Mouse (Mus musculus): ENCODE measurements around the gene Olfr1434. TPM values are rescaled to one million over a fixed set of nuclear protein-coding genes. Genes with fewer than 3 reads are reported as not detected.
"Not testable (repeated sequence)": the region's sequence is repeated elsewhere in the genome, so short reads cannot be mapped to it uniquely, and the experiment has no call there.

The Olfr1434 gene
- polyA plus RNA-seq (2015; fragmentation: Nextera tagmentation; extraction: Ambion mirVana): 0.27 TPM in 1 of 2 replicates, not detected in the other

GRCm38 (mm10) chr19:12279554-12279953 lies at the start of gene Olfr1434:
Gene Olfr1434 (plus strand): TSS chr19:12279854.
- WGBS: 63% methylated on average over 2 of the region's 2 CpGs
- Histone ChIP-seq H3K36me3 (no peaks in the 10 kb centered on the region), H3K4me2 (replicated peaks) (no peak within 1 kb of the TSS), H3K27ac (replicated peaks) (no peak within 1 kb of the TSS), H3K27me3 (no peaks in the 10 kb centered on the region), H3K4me3 (replicated peaks) (no peak within 1 kb of the TSS), H3K9ac (no peak within 1 kb of the TSS), H3K4me1 (no peaks in the 10 kb centered on the region), H3K9me3 (replicated peaks) (no peaks in the 10 kb centered on the region)
- ATAC-seq (ENCODE audit: insufficient number of reproducible peaks, low FRiP score, low TSS enrichment, low read depth): no peak

DNA sequence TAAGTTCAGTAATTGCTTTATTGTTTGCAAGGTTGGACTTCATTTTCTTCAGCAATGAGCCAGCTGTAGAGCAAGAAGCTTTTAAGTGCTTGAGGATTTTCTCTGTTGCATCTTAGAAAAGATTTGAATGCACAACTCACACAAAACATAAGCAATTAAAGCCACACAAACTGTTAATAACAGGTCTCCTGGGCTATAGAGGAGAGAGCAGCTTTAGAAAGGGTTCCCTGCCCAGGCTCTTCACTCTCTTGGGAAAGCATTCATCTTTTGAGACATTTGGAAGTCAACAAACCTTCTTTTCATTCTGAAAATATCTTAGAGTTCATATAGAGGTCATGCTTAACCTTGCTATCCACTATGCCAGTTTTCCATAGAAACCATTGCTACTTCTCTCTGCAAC lies 47.2 kb upstream of the Olfr1434 start, which contains the start of gene Olfr1432:
TSS of gene Olfr1432 (minus strand) at position 101 of the 400 bp plus-strand sequence.
- not testable (repeated sequence) for H3K27me3 ChIP-seq; H3K36me3 ChIP-seq; H3K27ac ChIP-seq (replicated peaks); H3K4me3 ChIP-seq (replicated peaks); H3K4me1 ChIP-seq; ATAC-seq (ENCODE audit: insufficient number of reproducible peaks, low FRiP score, low TSS enrichment, low read depth); H3K9me3 ChIP-seq (replicated peaks); H3K9ac ChIP-seq; H3K4me2 ChIP-seq (replicated peaks)

GRCm38 (mm10) chr19:12241559-12241958 lies 38.1 kb upstream of the Olfr1434 start, which contains the start of gene Olfr262:
Gene Olfr262 (minus strand): TSS chr19:12241659.
- H3K9me3 ChIP-seq (replicated peaks): no peaks in the 10 kb centered on the region
- 81% methylated on average over 1 of the region's 1 CpGs for WGBS
- no peak within 1 kb of the TSS for H3K27ac ChIP-seq (replicated peaks)
- H3K36me3 ChIP-seq: no peaks in the 10 kb centered on the region
- H3K4me2 ChIP-seq (replicated peaks): no peak within 1 kb of the TSS
- no peaks in the 10 kb centered on the region for H3K27me3 ChIP-seq
- H3K4me1 ChIP-seq: no peaks in the 10 kb centered on the region
- no peak within 1 kb of the TSS for H3K4me3 ChIP-seq (replicated peaks)
- H3K9ac ChIP-seq: no peak within 1 kb of the TSS
- ATAC-seq (ENCODE audit: insufficient number of reproducible peaks, low FRiP score, low TSS enrichment, low read depth): no peak

- Histone ChIP-seq H3K4me2 (replicated peaks) (no peak within 1 kb of the TSS), H3K27ac (replicated peaks) (no peak within 1 kb of the TSS), H3K4me1 (no peaks in the 10 kb centered on the region), H3K36me3 (no peaks in the 10 kb centered on the region), H3K9me3 (replicated peaks) (no peaks in the 10 kb centered on the region), H3K27me3 (no peaks in the 10 kb centered on the region), H3K9ac (no peak within 1 kb of the TSS), H3K4me3 (replicated peaks) (no peak within 1 kb of the TSS)
- no peak for ATAC-seq (ENCODE audit: insufficient number of reproducible peaks, low FRiP score, low TSS enrichment, low read depth)
- 33% methylated on average over 1 of the region's 1 CpGs for WGBS
Observed at GRCm38 (mm10) chr19:12260732-12261131, 18.9 kb upstream of the Olfr1434 start, which contains the start of gene Olfr235. Gene Olfr235 (plus strand): TSS chr19:12261032.

DNA sequence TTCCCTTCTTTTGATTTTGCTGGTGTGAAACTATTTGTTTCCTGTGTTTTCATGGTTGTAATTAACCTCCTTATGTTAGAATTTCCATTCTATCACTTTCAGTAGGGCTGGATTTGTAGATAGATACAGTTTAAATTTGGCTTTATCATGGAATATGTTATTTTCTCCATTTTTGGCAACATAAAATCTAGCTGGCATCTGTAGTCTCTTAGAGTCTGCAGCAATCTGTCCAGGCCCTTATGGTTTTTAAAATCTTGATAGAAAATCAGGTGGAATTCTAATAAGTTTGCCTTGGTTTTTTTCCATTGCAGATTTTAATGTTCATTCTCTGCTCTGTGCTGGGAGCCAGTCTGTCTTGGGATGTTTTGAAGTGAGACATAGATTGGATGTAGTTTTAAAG lies 13.3 kb downstream of the Olfr1434 start:
- H3K36me3 ChIP-seq: no peaks in the 10 kb centered on the region
- H3K4me3 ChIP-seq (replicated peaks): no peak overlapping the region
- no peaks in the 10 kb centered on the region for H3K27me3 ChIP-seq
- H3K27ac ChIP-seq (replicated peaks): no peak overlapping the region
- no peak overlapping the region for H3K4me2 ChIP-seq (replicated peaks)
- no peaks in the 10 kb centered on the region for H3K9me3 ChIP-seq (replicated peaks)
- ATAC-seq (ENCODE audit: insufficient number of reproducible peaks, low FRiP score, low TSS enrichment, low read depth): no peak
- H3K4me1 ChIP-seq: no peaks in the 10 kb centered on the region
- no peak overlapping the region for H3K9ac ChIP-seq

GRCm38 (mm10) chr19:12299030-12299429 lies 19.4 kb downstream of the Olfr1434 start, which contains the start of gene Olfr1436:
Gene Olfr1436 (minus strand): TSS chr19:12299130.
- H3K4me1 ChIP-seq; H3K27me3 ChIP-seq; H3K9me3 ChIP-seq (replicated peaks); H3K36me3 ChIP-seq; H3K4me2 ChIP-seq (replicated peaks); ATAC-seq (ENCODE audit: insufficient number of reproducible peaks, low FRiP score, low TSS enrichment, low read depth); H3K9ac ChIP-seq; H3K27ac ChIP-seq (replicated peaks); H3K4me3 ChIP-seq (replicated peaks): not testable (repeated sequence)
- 83% methylated on average over 1 of the region's 1 CpGs for WGBS

DNA sequence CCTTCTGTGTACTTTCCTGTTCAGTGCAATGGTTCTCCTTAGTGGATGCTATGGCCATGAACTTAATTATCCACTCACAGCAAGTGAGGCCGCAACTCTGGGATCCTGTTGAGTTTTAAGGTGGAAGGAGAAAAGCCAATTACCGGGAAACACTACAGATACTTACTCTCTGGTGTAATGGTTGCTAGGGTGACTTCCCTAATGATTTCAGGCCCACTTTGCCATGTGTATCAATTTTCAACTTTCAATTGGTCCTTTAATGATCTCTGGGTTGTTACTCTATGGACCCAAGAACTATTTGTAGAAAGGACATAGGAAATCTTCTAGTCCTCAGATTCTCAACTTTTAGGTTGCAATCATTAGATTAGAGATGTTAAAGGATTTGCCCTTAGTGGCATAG lies 45.3 kb downstream of the Olfr1434 start, which contains the start of gene Olfr1437:
TSS of gene Olfr1437 (minus strand) at position 101 of the 400 bp plus-strand sequence.
- ATAC-seq (ENCODE audit: insufficient number of reproducible peaks, low FRiP score, low TSS enrichment, low read depth): no peak
- WGBS: 77% methylated on average over 2 of the region's 2 CpGs

More for the DNA sequence above, 45.3 kb downstream of the Olfr1434 start, which contains the start of gene Olfr1437:
- Histone ChIP-seq H3K4me1 (no peaks in the 10 kb centered on the region), H3K9ac (no peak within 1 kb of the TSS), H3K27me3 (no peaks in the 10 kb centered on the region), H3K4me2 (replicated peaks) (no peak within 1 kb of the TSS), H3K36me3 (no peaks in the 10 kb centered on the region), H3K4me3 (replicated peaks) (no peak within 1 kb of the TSS), H3K27ac (replicated peaks) (no peak within 1 kb of the TSS), H3K9me3 (replicated peaks) (no peaks in the 10 kb centered on the region)

Other genes starting within 250 kb of the Olfr1434 start
- gene Olfr1423, start 238.5 kb upstream of the Olfr1434 start, polyA plus RNA-seq (2015; fragmentation: Nextera tagmentation; extraction: Ambion mirVana): 0.04 TPM in 1 of 2 replicates, not detected in the other
- gene Olfr1424, start 217.2 kb upstream of the Olfr1434 start, polyA plus RNA-seq (2015; fragmentation: Nextera tagmentation; extraction: Ambion mirVana): not detected in 2 replicates
- gene Olfr1425, start 202.1 kb upstream of the Olfr1434 start, polyA plus RNA-seq (2015; fragmentation: Nextera tagmentation; extraction: Ambion mirVana): not detected in 2 replicates
- not detected in 2 replicates for gene Olfr1426, start 187.8 kb upstream of the Olfr1434 start, polyA plus RNA-seq (2015; fragmentation: Nextera tagmentation; extraction: Ambion mirVana)
- gene Olfr1427, start 176.5 kb upstream of the Olfr1434 start, polyA plus RNA-seq (2015; fragmentation: Nextera tagmentation; extraction: Ambion mirVana): 0.09 TPM in 1 of 2 replicates, not detected in the other
- gene Olfr1428, start 164.0 kb upstream of the Olfr1434 start, polyA plus RNA-seq (2015; fragmentation: Nextera tagmentation; extraction: Ambion mirVana): not detected in 2 replicates
- gene Olfr76, start 156.7 kb upstream of the Olfr1434 start, polyA plus RNA-seq (2015; fragmentation: Nextera tagmentation; extraction: Ambion mirVana): not detected in 2 replicates
- gene Olfr1555-ps1, start 109.7 kb upstream of the Olfr1434 start, polyA plus RNA-seq (2015; fragmentation: Nextera tagmentation; extraction: Ambion mirVana): 0.12 and 0.13 TPM in 2 replicates
- gene Olfr1431, start 79.2 kb upstream of the Olfr1434 start, polyA plus RNA-seq (2015; fragmentation: Nextera tagmentation; extraction: Ambion mirVana): not detected in 2 replicates
- gene Olfr1432, start 47.3 kb upstream of the Olfr1434 start, polyA plus RNA-seq (2015; fragmentation: Nextera tagmentation; extraction: Ambion mirVana): not detected in 2 replicates
- gene Olfr262, start 38.2 kb upstream of the Olfr1434 start, polyA plus RNA-seq (2015; fragmentation: Nextera tagmentation; extraction: Ambion mirVana): not detected in 2 replicates
- 0.28 TPM in 1 of 2 replicates, not detected in the other for gene Olfr235, start 18.8 kb upstream of the Olfr1434 start, polyA plus RNA-seq (2015; fragmentation: Nextera tagmentation; extraction: Ambion mirVana)
- not detected in 2 replicates for gene Olfr1436, start 19.3 kb downstream of the Olfr1434 start, polyA plus RNA-seq (2015; fragmentation: Nextera tagmentation; extraction: Ambion mirVana)
- 0.04 and 0.23 TPM in 2 replicates for gene Olfr1437, start 45.2 kb downstream of the Olfr1434 start, polyA plus RNA-seq (2015; fragmentation: Nextera tagmentation; extraction: Ambion mirVana)
- not detected in 2 replicates for gene Olfr1438-ps1, start 56.1 kb downstream of the Olfr1434 start, polyA plus RNA-seq (2015; fragmentation: Nextera tagmentation; extraction: Ambion mirVana)
- gene Olfr1440, start 107.4 kb downstream of the Olfr1434 start, polyA plus RNA-seq (2015; fragmentation: Nextera tagmentation; extraction: Ambion mirVana): 0.07 TPM in 1 of 2 replicates, not detected in the other
- 0.12 TPM in 1 of 2 replicates, not detected in the other for gene Olfr1441, start 137.6 kb downstream of the Olfr1434 start, polyA plus RNA-seq (2015; fragmentation: Nextera tagmentation; extraction: Ambion mirVana)
- not detected in 2 replicates for gene Pfpl, start 148.1 kb downstream of the Olfr1434 start, polyA plus RNA-seq (2015; fragmentation: Nextera tagmentation; extraction: Ambion mirVana)
- gene Mpeg1, start 180.9 kb downstream of the Olfr1434 start, polyA plus RNA-seq (2015; fragmentation: Nextera tagmentation; extraction: Ambion mirVana): 0.68 and 0.87 TPM in 2 replicates
- 10.1 and 13.1 TPM in 2 replicates for gene Dtx4, start 221.6 kb downstream of the Olfr1434 start, polyA plus RNA-seq (2015; fragmentation: Nextera tagmentation; extraction: Ambion mirVana)